Mouse (Mus musculus) thymus, postnatal 0 days (tissue): ENCODE measurements at regions not wholly inside any gene's neighbourhood (a gene's known extent, or its start where the extent isn't known, plus 50 kb on each side); places are given as distances from the start of the nearest gene placed in this dataset.

Source experiments
- DNase-seq: peaks from one replicate; pipeline ENCODE4 v3.0.0-alpha.2; 2015; ENCODE audit warnings: low spot score

DNA sequence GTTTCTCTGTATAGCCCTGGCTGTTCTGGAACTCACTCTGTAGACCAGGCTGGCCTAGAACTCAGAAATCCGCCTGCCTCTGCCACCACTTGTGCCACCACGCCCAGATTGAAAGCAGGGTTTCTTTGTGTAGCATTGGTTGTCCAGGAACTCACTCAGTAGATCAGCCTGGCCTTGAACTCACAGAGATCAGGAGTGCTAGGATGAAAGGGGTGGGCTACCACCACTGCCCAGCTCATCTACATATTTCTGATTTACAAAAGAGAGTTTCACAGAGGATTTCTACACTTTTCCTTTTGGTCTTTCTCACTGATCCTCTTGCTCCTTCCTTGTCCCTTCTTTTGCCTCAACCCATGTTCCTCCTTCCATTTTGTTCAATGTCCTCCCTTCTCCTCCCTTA lies 53.1 kb upstream of the Lbx1 start:
- DNase-seq = no peak

DNA sequence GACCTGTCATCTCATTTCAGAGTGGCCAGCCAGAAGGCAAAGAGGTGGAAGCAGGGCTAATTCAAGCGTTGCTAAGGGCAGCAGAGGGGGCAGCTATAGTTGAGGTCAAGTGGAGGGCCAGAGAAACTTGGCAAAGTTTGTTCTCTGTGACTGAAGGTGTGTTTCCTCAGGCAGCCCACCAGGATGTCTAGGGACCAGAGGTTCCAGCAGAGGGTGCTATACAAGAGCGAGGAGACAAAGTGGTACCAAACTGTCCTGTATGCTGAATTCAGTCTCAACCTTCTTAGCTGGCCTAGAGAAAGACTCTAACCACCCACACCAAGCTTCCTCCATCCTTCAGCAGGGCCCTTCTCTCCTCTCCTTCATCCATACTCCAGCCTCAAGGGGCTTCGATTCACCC lies 62.2 kb upstream of the Lbx1 start:
- DNase-seq = peak; percentile 67

DNA sequence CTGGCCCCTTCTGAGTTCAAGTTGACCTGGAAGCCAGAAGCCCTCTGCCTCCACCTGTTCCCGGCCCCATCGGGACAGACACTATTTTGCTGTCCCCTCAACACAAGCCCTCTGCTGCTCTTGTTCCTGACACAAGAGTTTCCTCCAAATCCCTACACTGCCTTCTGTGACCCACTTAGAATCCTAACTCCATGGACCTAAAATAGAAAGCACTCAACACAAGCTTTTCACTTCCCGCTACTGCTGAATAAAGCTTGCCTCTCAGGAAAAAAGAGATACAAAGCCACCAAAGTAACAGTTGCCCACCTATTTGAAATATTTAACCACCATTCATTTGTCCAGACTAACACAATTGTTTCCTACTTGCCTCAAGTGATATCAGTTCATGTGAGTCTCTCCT lies 63.7 kb upstream of the Lbx1 start:
- no peak for DNase-seq

DNA sequence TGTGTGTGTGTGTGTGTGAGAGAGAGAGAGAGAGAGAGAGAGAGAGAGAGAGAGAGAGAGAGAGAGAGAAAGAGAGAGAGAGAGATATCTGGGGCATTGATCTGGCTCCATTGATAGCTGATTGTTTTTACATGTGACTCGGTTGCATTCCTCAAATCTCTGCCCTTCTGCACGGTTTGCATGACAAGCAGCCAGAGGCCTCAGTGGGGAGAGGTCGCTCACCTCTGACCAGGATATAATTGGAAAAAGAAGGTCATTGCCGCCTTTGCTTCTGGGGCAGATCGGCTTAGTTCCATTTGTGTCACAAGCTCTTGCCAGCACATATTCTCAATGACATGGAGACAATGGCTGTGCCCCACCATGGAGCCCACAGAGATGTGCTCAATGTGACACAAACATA lies 63.8 kb upstream of the Btrc start:
- no peak for DNase-seq

DNA sequence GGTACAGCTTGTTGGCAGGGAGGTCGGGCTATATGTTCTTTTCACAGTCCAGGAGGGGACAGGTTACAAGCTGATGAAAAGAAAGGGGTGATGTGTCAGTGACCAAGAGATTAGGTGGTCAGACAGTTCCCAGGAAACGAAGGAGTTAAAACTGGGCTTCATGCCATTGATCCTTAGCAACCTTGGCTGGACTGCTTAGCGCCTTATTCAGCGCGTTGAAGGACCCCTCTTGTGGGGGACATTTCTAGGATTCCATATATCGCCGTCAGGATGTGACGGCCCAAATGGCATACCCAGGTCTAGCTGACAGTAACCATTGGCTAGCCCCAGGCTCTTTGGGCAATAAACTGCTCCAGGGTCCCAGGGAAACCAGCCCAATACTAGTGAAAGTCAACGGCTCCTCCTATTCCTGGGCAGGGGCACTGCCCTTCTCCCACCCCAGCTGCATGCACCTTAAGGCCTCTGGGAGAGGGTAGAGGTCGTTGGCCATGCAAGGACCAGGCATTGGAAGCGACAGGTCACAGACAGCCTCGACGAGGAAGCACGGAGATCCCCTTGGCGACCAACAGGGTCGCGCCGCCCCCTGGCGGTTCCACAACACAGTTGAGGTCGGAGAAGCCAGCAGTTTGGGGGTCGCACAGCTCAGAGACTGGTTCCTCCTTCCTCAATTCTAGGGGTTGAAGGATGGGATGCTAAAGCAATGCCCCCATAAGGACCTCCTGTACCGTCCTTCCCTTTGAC lies 62.7 kb upstream of the Btrc start:
- DNase-seq = peak; percentile 55

DNA sequence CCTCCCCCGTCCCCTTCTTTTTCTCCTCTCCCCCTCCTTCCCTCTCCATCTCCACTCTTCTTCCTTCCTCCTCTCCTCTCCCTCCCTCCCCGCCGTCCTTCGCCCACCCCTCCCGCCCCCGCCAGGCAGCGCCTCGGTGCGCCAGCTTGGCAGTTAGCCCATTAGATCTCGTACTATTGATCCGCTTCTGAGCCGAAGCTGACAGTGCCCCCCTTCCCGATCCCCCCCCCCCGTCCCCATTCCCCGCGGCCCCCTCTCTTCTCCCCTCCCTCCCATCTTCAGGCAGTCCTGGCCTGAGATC lies 62.2 kb upstream of the Btrc start:
- DNase-seq = no peak

DNA sequence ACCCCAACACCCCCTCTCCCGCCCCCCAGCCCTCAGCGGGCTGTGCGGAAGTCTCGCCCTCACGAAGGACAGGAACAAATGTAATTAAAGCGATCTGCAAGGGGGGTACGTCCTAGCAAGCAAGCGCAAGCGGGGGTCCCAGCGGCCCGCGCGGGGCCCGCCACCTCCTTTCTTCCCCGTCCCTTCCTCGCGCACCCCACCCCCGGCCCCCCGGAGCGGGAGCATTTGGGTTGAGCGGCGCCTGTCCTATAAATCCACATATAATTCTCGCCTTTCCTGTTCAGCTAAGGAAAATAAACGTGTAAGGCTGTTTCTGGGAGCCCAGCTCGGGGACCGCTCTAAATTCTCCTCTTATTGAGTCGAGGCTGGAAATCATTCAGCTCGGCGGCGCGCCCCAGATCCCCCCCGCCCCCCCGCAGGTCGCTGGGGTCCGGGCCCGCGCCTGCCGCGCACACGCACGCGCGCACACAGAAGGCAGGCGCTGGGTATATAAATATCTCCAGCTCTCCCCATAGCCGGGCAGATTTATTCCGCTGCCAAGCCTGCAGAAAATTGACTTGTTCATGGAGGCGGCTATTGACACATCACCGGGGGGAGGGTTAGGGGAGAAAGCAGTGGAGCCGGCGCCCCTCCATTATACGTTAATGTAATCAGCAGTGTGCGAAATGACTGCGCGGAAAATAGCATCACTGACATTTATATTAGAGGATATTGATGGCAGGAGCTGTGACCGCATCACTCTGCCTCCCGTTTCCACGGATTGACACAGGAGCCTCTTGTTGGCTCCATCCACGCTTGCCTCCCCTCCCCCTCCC lies 61.6 kb upstream of the Btrc start:
- peak; percentile 19 for DNase-seq

DNA sequence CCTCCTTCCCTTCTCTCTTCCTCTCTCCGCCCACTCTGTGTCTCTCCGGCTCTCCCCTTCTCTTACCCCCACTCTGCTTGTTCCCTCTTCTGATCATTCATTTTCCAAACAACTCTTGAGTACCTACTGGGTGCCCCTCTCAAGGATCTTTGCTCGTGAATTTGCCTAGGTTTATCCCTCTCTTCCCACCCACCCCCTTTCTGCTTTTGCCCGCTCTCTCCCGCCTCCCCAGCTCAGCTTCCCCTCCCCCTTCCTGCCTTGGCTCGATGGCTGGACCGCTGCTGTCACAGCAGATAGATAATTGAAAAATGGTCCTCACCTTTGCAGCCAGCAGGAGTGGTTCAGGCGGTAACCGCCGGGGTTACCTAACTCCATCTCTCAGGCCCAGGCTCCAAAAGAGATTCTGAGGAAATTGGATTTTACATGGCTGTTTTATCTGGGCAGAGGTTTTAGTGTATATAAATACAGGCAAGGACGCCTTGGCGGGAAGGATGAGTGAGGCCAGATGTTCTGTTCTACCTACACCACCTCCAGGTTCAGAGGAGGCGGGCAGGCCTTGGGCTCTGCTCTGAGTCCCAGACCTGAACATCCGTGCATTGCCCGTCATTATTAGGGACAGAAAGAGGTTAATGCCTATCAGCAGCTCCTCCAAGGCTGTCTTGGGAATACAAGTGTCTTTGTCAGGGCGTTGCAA lies 60.8 kb upstream of the Btrc start:
- DNase-seq = peak; percentile 30

DNA sequence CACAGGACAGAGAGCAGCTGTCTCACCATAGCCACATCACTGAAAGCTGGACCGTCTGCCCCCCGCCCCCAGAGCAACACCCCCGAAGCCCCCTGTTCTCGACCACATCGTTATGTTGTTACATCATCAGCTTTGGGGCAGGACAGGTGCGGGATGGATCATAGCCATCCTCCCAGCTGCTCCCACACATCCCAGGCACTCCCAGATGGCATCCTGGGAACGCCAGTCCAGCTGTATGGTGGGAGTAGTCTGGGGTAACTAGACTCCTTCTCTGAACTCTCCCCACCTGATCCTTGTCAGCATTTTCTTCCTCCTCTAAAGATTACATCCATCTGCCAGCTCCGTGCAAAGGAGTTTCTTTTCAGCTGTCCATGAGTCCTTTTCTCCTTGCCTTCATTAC lies 59.0 kb upstream of the Btrc start:
- no peak for DNase-seq

DNA sequence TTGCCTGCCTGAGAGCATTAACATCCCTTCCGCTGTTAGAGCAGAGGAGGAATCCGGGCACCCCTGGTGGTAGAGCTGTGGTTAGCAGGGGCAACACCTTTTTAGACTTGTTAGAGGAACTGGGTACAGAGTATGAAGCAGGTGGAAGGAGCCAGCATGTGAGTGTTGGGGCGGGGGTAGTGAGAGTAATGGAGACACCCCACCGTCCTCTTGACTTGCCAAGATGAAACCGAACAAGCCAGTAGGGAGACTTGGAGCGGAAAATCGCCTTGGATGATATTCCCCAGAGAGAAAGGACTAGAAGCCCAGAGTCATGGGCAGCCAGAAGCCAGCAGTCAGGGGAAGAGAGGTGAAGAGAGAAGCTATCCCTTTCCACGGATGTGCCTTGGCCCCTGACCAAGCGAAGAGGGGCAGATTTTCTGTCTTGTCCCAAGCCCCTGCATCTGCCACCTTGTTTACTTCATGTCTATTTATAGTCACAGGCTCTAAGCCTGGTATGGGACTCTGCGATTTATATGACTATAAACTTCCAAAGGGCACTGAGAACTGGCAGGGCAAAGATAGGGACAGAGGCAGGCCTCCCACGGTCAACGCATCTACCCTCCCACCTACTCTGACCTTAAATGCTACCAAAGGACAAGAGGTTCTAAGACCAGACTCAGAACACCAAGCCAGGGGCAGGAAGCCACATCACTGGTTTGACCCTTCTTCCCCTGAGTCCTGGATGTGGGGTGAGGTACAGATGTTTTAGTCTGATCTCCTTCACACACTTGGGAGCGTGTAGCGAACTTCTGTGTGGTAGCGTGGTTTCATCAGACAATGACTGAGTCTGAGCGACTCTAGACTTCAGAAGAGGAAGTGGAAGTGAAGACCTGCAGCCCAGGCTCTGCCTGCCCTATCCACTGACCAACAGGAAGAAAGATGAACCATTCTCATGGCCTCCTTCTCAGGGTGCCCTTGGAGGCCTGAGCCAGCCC lies 55.9 kb upstream of the Btrc start:
- peak; percentile 62 for DNase-seq

DNA sequence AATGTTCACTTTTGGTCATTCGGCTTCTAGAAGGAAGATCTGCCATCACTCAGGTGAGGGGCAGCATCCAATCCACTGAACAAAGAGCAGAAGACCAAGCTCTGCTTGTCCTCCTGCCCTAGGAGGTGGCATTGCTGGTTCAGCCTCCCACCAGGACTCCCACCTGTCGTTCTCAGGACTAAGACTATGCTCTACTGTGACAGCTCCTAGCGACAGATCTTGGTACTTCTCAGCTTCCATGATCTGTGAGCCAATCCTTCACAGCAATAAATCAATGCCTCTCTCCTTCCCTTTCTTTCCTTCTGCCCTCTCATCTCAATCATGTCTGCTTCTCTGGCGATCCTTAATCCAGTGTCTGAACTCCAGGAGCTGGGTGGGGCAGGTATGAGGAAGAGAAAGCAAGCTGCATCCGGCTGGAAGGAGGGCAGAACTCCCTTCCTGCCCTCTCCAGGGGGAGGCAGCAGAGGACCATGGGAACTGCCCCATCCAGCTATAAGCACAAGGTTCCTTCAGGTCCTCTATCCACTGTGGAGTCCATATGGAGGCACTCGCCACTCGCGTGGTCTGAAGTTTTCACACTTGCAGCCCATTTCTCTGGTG lies 54.8 kb upstream of the Btrc start:
- DNase-seq = no peak

DNA sequence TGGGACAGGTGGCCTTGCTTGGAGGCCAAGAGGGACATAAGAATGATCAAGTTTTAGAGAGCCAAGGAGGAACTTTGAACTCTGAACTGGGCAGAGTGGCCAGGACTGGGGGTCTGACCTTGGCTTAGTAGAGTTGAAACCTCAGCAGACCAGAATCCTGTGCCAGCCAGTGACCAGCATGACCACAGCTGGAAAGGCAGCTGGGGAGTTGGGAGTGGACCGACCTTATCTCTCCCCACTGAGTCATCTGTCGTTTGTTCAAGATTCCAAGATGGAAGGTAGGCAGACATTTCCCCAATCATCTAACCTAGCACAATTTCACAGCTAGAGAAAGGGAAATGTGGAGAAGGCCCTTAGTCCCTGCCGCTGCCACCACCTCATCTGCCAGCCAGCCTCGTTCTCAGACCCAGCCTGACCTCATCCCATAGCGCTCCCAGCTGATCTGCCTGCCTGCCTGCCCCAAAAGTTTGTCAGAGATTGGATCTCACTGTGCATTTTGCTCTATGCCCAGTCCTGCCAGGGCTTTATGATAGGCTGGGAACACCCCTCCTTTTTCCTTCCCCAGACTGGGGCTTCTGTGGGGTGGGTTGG lies 53.1 kb upstream of the Btrc start:
- no peak for DNase-seq

DNA sequence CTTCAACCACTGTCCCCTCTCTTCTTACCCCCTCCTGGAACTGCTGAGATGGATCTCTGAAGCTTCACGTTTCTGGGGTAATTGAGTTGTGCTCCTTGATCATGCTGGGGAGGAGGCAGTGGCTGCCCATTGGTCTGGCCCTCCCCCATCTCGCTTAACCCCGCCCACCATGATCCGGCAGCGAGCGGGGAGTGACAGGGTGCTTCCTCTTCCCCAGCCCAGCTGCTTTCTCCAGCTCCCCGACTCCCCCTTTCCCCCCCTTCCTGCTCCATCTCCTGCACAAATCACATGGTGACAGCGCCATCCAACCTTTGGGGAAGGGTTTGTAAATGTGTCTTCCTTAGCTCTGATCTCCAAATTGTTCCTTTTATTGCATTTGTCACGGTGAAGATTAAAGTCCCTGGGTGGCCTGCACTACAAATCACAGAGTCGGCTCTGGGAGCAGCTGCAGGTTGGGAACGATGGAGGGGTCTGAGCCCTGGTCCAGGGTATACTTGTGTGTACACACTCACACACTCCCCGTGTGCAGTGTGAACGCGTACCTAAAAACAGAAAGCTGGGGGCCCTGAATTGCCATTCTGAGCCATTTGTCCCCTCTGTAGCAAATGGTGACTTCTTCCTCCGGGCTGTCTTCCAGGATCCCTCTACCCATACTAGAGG lies 52.5 kb upstream of the Btrc start:
- peak; percentile 29 for DNase-seq

DNA sequence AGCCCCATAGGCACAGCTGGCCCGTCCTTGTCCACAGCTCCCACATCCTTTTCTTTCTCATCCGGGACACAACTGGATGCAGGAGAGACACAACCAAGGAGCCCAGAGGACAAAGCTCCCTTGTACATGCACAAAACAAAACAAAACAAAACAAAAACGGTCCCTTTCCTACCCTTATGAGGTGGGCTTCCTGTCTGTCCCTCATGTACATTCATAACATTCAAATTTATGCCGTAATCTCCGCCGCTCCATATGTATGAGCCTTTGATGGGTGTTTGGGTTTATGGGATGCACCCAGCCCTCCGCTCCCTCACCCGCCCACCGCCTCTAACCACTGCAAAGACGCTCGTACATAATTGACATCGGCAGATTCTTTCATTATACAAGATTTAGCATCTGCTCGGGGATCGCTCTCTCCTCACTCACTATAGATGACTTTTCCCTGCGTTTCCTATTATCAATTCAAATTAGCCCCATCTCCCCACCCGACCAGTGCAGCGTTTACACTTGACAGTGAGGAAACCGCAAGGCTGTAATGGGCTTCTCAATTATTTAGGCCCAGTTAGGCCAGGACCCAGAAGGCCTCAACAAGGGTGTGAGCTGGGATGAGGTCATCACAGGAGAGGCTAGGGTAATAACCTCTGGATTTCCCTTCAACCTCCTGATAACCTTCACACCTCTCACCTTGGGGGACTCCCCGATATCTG lies 51.5 kb upstream of the Btrc start:
- DNase-seq = no peak

DNA sequence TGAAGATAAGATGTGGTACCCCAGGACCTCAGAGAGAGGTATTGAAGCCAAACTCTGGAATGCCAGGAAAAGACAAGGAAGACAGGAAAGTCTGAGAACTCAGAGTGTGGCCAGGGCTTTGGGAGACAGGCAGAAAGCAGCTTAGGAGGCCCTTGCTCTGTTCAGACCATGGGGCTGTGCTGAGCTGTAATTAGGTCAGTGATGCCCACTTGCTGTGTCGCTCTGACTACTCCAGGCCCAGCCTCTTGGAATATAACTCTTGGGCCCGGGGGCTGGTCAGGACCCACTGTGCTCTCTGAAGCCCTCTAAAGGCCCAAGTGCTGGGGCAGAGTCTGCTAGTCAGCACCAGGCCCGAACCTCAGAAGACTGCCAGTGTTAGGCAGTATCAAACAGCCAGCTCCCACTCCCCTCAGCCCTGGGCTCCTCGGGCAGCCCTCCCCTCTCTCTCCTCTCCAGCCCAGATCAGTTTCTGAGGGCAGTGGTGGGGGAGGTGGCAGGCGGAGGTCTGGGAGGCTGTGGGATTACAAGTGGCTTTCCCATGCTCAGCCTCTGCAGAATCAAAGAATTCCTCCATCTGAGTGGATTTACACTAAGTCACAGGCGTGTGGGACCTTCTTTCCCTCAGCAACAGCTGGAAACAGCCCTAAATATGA lies 50.7 kb upstream of the Btrc start:
- DNase-seq = no peak
